10 mouse cellular contexts compared by ENCODE assay signal in genomic region chr6:94801039-94801438, GRCm38 (mm10).
DNase-seq lines count a peak whose midpoint lies in the region; ATAC-seq lines count a peak whose summit lies in the region.
"Had no signal": no experiment of that assay in that cellular context is flagged by ENCODE, and none has a peak within 500 bp of the region (broad histone marks: within the 10 kb centered on the region; RNA-seq: fewer than 3 reads in every experiment).

No protein-coding gene starts in this region.

- no peaks in the 10 kb centered on the region for H3K36me3 ChIP-seq in heart, embryonic 10.5 days
- H3K36me3 ChIP-seq in limb, embryonic 13.5 days = no peaks in the 10 kb centered on the region

- H3K9ac ChIP-seq in limb, embryonic 13.5 days = peak overlapping the region; percentile 10; the same call in 1 of the 2 replicates

- DNase-seq in heart, embryonic 10.5 days (ENCODE audit: low spot score) = no peak
- DNase-seq in heart, postnatal 4 days = no peak
- peak; percentile 36 to 43 for DNase-seq in right cerebral cortex, postnatal 10 days (ENCODE audit: low spot score in 2 of 2)
- DNase-seq in right cerebral cortex, adult 2 months (ENCODE audit: low spot score in 2 of 2) = no peak
- DNase-seq in natural killer cell, adult 2 months (ENCODE audit: low spot score in 2 of 2) = no peak
- no peak for DNase-seq in spleen, postnatal 14 days (ENCODE audit: low spot score in 2 of 2)
- no peak for DNase-seq in gastrocnemius, adult 18-20 months (ENCODE audit: low spot score)
- DNase-seq: cerebellum, postnatal 36 days; kidney, postnatal 14 days had no signal

- H3K4me2 ChIP-seq in limb, embryonic 13.5 days (replicated peaks) = peak overlapping the region; percentile 20

- H3K27ac ChIP-seq in heart, embryonic 10.5 days = peak overlapping the region; percentile 19
- no peak overlapping the region for H3K27ac ChIP-seq in limb, embryonic 13.5 days

- peaks cover 30% of the 10 kb centered on the region for H3K4me1 ChIP-seq in heart, embryonic 10.5 days
- peaks cover 25% of the 10 kb centered on the region for H3K4me1 ChIP-seq in limb, embryonic 13.5 days

- H3K27me3 ChIP-seq in heart, embryonic 10.5 days (ENCODE audit: insufficient read depth, poor library complexity, severe bottlenecking) = peaks cover 3% of the 10 kb centered on the region; the same call in 1 of the 2 replicates
- no peaks in the 10 kb centered on the region for H3K27me3 ChIP-seq in limb, embryonic 13.5 days

- H3K9me3 ChIP-seq in heart, embryonic 10.5 days = no peaks in the 10 kb centered on the region
- H3K9me3 ChIP-seq in limb, embryonic 13.5 days = peaks cover 8% of the 10 kb centered on the region

- H3K4me3 ChIP-seq in heart, embryonic 10.5 days = no peak overlapping the region
- no peak overlapping the region for H3K4me3 ChIP-seq in limb, embryonic 13.5 days

- no peak for ATAC-seq in limb, embryonic 13.5 days (ENCODE audit: low FRiP score, low read depth)

- WGBS in heart, embryonic 10.5 days = 36% methylated on average over 12 of the region's 12 CpGs
- 32% methylated on average over 12 of the region's 12 CpGs for WGBS in limb, embryonic 13.5 days

Comparison
In these comparisons a context has a peak if more than half of its experiments do, and no peak if none do; other contexts are left out.
1. DNase-seq: peak in right cerebral cortex, postnatal 10 days (2 of 2); none in heart, embryonic 10.5 days (single experiment), heart, postnatal 4 days (single experiment), right cerebral cortex, adult 2 months (0 of 2), natural killer cell, adult 2 months (0 of 2), spleen, postnatal 14 days (0 of 2) and gastrocnemius, adult 18-20 months (single experiment).